Mouse (Mus musculus) urinary bladder, postnatal 36 days (tissue): ENCODE data around the gene D5Ertd579e.
"Not testable (repeated sequence)": the region's sequence is repeated elsewhere in the genome, so short reads cannot be mapped to it uniquely, and the experiment has no call there.

Experiments
- DNase-seq, 2 experiments: peaks; one replicate each; pipeline ENCODE4 v3.0.0; 2022; ENCODE audit warnings: low spot score in 2 of 2, mixed read lengths in 1 of 2

Gene D5Ertd579e

GRCm38 (mm10) chr5:36683586-36683985 lies 12.2 kb downstream of the D5Ertd579e start:
- DNase-seq, result no peak

DNA sequence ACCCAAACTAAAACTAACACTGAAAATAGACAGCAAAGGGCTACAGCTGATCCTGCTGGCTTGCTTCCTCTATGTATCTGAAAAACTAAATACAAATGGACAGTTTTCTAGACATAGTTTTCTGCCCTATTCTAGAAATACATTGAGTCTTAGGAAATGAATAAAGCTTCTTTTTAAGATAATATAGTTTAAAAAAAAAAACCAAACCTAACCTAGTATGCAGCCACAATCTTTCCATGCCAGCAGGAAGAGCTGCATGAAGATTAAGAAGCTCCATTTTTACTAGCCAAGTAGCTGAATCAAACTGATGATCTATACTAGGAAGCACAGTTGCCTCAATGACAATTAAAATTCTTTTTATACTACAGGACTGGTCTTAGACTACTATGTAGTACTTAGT lies 14.6 kb downstream of the D5Ertd579e start:
- DNase-seq, result no peak

DNA sequence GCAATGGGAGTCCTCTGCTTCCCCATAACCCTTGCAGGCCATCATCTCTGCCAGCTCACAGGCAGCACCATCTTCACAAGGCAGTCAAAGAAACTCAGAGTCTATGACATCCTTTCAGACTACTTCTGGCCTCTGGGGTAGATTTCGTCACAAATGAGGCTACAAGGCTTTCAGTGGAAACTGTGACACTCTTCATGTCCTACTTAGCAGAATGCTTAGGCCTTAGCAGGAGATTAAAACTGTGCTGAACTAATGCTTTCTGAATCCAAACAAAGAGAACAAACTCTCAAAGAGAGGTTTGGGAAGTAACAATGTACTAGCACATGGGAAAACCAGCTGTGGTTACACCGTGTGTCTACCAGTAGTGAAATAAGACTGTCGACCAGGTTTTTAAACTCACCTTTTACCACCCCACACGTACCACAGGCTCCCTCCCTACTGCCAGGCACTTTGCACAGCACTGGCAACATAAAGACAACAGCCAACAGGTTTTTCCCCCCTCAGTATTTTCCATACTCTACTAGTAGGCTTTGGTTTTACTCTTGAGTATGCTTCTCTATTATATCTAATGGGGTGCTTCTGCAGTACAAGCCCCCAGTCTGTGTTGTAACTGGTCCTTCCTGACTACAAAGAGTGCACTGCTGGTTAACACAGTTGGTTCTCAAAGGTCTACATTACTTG lies 15.8 kb downstream of the D5Ertd579e start:
- DNase-seq, result no peak

- DNase-seq, result no peak
Observed at GRCm38 (mm10) chr5:36678799-36679198, 17.0 kb downstream of the D5Ertd579e start.

- DNase-seq, result no peak
Observed at GRCm38 (mm10) chr5:36677907-36678306, 17.9 kb downstream of the D5Ertd579e start.

DNA sequence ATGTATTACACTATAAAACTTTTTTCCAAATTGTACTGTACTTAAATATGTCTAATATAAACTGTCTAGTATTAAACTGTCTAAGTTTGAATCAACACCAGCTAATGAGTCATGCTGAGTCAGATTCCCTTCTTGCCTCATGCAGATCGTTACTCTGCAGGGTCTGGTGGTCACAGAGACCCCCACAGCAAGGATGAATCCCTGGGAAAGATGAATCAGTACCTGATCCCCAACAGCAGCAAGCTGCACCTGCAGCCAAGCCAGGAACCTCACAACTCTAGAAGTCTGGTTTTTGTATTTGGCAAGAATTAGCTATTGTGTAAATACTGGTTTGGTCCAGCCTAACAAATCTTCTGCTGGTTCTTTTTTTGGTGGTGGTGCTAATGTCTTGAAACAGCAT lies 20.4 kb downstream of the D5Ertd579e start:
- DNase-seq, result no peak

- DNase-seq, result no peak
Observed at GRCm38 (mm10) chr5:36674658-36675433, 21.0 kb downstream of the D5Ertd579e start.

DNA sequence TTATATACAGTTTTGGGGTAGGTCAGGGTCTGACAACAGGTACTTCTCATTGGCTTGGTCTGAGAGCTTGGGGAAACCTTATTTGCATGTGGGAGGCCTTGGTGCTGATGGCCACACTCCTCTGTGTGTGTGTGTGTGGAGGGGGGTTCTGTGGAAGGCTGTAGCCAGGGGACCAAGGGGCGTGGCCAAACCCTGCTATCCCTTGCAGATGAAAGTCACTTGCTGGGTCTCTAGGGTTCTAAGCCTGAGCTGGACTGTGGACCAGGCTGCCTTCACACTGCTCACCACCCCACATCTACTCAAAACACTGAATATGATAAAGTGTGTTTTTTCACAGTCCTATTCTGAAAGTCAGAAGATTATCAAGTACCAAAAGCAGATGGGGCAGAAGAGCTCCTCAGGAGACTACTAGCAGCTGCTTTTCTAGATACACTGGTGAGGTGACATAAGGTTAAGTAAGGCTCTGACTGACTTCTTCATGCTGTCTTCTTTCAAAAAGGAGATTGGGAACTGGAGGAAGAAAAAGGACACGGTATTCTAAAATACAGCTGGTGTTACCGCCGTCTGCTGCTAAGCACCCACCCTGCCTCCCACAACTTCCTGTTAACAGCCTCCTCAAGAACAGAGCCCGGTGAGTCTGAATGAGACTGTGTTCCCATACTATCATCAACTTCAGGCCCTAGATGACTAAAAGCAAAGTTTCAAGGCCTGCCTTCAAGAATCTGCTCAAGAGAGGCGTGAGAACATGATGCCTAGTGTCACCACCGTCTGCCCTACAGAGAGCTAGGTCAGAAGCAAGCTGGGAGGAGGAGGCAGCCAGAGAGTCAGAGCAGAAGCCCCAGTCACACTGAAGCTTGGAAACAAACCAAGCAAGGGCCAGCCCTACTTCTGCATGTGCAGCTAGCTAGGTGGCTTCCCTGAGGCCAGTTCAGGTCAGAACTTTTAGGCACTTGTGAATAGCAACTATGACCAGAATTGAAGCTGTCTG lies 26.5 kb downstream of the D5Ertd579e start:
- DNase-seq, result no peak

DNA sequence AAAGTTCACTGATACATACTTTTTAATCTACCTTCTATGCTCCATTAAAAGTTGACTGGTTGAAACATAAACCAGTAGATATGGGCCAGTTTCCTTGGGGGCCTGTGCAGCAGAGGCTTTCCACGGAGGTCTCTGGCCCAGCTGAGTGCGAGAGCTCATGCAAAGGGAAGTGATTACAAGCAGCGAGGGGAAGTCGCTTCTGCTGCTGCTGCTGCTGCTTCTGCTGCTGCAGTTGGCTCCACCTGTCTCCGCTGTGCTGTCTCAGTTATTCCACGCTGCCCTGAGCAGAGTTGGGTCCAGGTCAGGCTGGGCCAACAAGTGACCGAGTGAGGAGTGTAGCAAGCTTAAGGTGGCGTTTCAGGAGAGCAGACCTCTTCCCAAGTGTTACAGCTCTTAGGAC lies 27.3 kb downstream of the D5Ertd579e start:
- DNase-seq, result no peak

DNA sequence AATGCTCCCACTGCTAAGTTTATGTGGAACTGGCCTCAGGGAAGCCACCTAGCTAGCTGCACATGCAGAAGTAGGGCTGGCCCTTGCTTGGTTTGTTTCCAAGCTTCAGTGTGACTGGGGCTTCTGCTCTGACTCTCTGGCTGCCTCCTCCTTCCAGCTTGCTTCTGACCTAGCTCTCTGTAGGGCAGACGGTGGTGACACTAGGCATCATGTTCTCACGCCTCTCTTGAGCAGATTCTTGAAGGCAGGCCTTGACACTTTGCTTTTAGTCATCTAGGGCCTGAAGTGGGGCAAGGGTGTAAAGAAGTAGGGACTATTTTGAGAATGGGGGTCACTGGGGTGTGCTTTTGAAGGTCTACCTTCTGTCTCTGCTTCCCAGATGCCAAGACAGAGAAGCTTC lies 27.8 kb downstream of the D5Ertd579e start:
- DNase-seq, result not testable (repeated sequence)

- DNase-seq, result no peak
Observed at GRCm38 (mm10) chr5:36667165-36667564, 28.7 kb downstream of the D5Ertd579e start.

GRCm38 (mm10) chr5:36666699-36667098 lies 29.1 kb downstream of the D5Ertd579e start:
- not testable (repeated sequence) for DNase-seq

DNA sequence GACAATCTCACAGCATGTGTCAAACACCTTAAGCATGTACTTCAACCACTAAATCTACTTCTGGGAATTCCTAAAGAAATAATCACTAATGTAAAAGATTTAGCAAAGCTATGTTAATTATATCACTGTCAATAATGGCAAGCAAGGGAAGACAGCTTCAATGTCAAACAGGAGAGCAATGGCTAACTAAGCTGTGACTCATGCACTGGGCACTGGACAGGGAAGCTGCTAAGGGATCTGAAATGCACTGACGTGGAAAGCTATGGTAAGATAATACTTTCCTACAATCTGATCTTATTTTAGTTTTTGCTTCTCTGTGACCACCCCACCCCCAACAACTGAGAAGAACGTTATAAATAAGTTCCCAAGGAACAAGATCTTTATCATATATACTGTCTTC lies 32.5 kb downstream of the D5Ertd579e start:
- no peak for DNase-seq

DNA sequence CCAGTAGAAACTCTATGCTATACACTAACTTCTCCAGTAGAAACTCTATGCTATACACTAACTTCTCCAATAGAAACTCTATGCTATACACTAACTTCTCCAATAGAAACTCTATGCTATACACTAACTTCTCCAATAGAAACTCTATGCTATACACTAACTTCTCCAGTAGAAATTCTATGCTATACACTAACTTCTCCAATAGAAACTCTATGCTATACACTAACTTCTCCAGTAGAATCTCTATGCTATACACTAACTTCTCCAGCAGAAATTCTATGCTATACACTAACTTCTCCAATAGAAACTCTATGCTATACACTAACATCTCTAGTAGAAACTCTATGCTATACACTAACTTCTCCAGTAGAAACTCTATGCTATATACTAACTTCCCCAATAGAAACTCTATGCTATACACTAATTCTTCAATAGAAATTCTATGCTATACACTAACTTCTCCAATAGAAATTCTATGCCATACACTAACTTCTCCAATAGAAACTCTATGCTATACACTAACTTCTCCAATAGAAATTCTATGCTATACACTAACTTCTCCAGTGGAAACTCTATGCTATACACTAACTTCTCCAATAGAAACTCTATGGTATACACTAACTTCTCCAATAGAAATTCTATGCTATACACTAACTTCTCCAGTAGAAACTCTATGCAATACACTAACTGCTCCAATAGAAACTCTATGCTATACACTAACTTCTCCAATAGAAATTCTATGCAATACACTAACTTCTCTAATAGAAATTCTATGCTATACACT lies 34.7 kb downstream of the D5Ertd579e start:
- DNase-seq, result not testable (repeated sequence)

GRCm38 (mm10) chr5:36625612-36626011 lies 70.2 kb downstream of the D5Ertd579e start:
- DNase-seq, result no peak

DNA sequence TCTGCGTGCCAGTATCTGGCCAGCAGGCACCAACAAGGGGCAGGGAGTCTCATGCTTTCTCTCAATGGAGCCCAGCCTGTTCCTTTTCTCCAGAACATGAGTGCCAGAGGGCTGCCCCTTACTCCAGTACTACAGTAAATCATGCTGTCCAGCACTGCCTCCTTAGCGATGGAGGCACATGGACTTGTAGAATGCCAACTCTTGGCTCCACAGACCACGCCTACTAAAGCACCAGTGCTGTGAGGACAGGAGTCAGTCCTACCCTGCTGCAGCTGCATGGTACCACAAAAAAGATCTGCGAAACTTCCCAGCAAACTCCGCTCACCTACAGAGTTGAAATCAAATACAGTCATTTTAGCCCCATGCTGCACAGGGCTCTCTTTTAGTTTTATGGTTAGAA lies 72.2 kb downstream of the D5Ertd579e start:
- no peak for DNase-seq

GRCm38 (mm10) chr5:36621058-36621449 lies 74.8 kb downstream of the D5Ertd579e start:
- no peak for DNase-seq

DNA sequence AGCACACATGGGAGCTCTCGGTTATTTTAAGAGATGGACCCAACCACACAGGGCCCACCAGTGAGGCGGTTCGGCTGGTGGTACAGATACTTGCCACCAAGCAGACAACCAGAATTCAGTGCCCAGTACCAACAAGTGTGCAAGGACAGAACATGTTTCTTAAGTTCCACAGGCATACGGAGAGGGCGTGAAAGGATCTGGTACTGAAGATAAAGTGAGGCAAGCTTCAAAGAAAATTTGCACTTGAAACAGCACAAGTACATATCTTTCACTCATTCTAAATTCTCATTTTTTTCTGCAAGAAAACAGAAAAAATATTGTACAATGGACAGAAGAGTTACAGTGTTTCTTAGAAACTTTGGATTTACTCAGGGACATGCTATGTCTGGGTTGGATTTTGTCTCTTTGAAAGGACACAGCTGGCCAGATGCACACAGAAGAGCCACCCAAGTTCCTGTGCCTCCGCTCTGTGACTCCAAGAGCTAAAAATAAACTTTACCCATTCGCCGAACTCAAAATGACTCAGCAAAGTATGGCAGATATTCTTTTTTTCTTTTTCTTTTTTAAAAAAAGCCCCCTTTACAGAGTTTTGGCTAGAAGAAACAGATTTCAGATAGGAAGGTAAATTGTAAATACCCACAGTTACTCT lies 75.3 kb downstream of the D5Ertd579e start:
- no peak for DNase-seq

- DNase-seq, result no peak
Observed at GRCm38 (mm10) chr5:36618890-36619289, 76.9 kb downstream of the D5Ertd579e start.

GRCm38 (mm10) chr5:36618356-36618755 lies 77.5 kb downstream of the D5Ertd579e start:
- no peak for DNase-seq

- no peak for DNase-seq
Observed at GRCm38 (mm10) chr5:36614124-36614523, 81.7 kb downstream of the D5Ertd579e start.
